Mouse (Mus musculus) 3T3-L1 (cell line): Measurements from ENCODE around the gene Uimc1.

Experiments
- DNase-seq: peaks from one replicate; pipeline ENCODE4 v3.0.0-alpha.2; 2015; ENCODE audit warnings: low read depth, low spot score

Uimc1 gene

GRCm38 (mm10) chr13:55047706-55048105, 52.4 kb downstream of the Uimc1 start:
- no peak for DNase-seq

GRCm38 (mm10) chr13:55040016-55040415, 60.1 kb downstream of the Uimc1 start:
- DNase-seq: no peak

DNA sequence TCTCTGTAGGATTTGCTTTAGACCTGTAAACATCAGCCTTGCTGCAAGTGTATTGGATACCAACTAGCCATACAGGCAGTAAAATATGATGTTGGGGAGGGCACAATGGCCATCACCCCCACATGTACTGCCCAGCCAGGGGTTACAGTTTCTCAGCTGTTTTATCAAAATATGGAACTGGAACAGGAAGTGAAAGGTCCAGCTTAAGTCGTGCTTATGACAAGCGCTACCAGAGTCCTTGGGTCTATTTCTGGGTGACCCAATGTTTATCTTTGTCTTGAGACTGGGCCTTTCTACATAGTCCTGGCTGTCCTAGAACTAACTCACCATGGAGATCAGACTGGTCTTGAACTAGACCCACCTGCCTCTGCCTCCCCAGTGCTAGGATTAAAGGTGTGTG, 75.9 kb downstream of the Uimc1 start:
- no peak for DNase-seq

GRCm38 (mm10) chr13:55022715-55023114, 77.4 kb downstream of the Uimc1 start:
- no peak for DNase-seq

GRCm38 (mm10) chr13:55022256-55022655, 77.8 kb downstream of the Uimc1 start:
- no peak for DNase-seq

GRCm38 (mm10) chr13:55021194-55021779, 78.8 kb downstream of the Uimc1 start, which contains the start of gene Hk3:
Gene Hk3 (minus strand): TSS chr13:55021385.
- DNase-seq: no peak

DNA sequence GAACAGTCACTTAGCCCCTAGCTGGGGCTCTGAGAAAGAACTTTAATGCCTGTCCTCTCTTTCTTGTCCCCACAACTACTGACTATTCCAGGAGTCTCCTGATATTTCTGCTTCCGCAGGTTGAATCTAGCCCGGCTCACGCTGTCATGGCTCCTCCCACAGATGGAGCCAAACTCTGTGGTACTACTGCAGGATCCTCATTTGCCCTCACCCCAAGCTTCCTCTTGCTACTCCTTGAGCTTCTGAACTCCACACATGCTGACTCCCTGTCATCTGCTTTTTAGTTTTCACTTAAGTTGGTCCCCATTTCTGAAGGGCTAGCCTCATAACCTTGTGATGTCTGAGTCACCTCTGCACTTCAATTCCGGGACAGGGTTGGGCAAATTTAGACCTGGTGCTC, 80.0 kb downstream of the Uimc1 start:
- DNase-seq: no peak

DNA sequence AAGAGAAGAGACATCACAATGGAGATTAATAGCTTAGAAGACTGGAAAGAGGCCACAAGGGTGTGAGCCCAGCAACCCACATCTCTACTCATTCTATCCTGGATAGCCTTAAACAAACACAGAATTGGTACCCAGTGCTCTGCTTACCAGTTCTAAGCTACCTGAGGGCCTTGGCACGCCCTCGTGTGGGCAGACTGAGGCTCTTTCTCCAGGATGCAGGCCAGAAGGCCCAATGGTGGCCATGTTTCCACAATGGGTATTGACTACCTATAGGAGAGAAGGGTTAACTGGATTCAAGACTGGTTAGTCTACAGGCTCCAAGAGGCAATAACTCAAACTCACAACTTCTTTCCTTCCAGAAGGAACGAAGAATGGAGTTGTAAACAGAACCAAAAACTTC, 80.9 kb downstream of the Uimc1 start:
- no peak for DNase-seq

DNA sequence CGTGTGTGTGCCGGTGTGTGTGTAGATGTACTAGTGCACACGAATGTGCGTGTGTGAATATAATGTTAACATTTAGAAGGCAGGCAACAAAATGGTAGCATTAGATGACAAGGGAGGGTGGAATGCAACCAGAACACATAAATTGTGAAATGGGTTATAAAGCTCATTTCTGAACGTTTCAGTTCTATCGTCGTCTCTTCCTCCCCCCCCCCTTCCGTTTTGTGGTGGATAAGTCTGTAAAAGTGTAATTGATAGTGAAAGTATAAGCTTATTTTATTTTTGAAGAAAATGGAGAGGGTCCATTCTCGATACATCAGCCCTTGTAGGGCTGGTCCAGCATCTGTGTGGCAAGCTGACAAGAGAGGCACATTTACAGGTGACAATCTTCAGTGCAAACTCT, 81.4 kb downstream of the Uimc1 start:
- no peak for DNase-seq

GRCm38 (mm10) chr13:55017898-55018599, 82.1 kb downstream of the Uimc1 start:
- DNase-seq: no peak

GRCm38 (mm10) chr13:55017154-55017897, 82.8 kb downstream of the Uimc1 start:
- no peak for DNase-seq

DNA sequence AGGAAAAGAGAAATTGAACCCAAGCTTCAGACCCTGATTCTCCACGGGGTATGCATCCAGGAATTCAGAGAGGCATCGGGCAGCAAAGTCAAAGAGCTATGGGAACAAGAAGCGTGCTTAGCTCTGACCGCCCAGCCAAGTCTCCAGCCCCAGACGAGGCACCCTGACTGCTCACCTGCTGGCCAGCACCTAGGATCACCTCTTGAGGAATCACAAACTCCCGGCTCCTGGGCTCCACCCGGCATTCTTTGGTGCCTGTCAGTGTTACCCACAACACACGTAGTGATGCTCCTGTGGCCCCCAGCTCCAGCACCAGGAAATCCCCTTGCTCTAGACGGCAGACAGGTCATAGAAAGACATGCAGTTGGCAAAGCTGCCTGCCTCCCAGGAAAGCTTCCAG, 85.6 kb downstream of the Uimc1 start:
- no peak for DNase-seq

- DNase-seq: no peak
These were observed 86.3 kb downstream of the Uimc1 start for GRCm38 (mm10) chr13:55013702-55014344.

DNA sequence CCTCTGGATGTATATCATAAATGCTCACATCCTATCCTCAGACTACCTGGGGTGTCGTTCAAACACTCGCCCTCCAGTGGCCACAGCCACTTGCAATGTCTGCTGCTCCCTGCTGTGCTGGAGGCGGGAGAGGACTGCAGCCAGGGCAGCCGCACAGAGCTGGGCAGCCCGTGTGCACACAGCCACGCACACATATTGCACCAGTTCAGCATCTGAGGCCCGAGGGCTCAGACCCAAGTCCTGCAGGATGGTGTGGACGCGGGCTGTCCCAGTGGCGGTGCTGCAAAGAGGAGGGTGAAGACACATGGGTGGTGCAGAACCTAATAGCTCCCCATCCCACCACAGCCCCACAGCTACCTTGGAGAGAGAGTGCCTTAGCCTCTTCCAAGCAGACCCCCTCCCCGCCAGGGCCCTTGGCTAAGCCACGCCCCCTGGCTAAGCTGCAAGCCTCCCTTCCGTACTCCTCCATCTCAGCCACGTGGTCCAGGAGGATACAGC, 88.1 kb downstream of the Uimc1 start:
- peak; percentile 20 for DNase-seq

- no peak for DNase-seq
These were observed 89.0 kb downstream of the Uimc1 start for GRCm38 (mm10) chr13:55011103-55011502.

GRCm38 (mm10) chr13:55008589-55008988, 91.5 kb downstream of the Uimc1 start:
- DNase-seq: no peak

DNA sequence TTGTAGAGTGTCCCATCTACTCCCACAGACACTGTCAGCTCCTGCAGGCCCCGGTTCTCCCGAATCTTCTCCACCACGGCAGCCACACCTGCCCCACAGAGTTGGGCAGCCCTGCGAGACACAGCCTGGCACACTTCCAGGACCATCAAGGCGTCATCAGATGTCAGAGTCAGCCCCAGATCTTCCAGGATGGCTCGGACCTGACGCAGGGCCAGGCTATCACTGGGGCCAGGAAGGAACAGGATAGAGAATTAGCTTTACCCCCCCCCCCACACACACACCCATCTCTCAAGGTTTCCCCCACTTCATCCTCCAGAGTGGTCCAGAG, 93.7 kb downstream of the Uimc1 start:
- DNase-seq: no peak

DNA sequence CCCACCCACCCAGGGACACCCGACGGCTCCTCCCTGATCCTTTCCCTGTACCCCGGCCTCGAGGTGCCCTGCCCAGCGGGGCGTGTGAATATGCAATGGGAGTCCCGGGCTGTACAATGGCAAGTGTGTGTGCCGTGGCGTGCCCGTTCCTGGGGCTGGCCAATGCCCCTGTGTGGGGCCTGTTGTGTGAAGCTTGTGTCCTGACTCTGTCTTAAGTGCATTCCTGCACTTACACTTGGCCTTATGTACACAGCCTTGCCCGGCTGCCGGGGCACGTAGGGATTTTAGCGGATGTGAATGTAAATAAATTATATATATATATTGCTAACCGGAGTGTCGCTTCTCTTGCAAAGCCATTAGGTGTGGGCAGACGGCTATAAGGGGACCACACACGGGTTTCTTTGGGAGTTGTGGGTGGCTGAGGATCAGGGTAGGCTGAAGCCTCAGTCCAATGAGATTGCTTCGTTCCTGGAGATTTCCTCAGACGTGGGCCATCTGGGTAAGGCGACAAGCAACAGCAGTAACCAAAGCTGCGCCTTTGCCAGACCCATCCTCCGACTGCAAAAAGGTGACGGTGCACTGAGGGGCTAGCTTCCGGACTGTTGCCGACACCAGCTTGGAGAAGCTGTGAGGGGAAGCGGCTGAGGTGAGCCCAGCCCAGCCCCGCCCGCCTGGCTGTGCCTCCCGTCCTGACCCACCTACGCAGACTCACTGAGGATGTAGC, 94.2 kb downstream of the Uimc1 start:
- no peak for DNase-seq

DNA sequence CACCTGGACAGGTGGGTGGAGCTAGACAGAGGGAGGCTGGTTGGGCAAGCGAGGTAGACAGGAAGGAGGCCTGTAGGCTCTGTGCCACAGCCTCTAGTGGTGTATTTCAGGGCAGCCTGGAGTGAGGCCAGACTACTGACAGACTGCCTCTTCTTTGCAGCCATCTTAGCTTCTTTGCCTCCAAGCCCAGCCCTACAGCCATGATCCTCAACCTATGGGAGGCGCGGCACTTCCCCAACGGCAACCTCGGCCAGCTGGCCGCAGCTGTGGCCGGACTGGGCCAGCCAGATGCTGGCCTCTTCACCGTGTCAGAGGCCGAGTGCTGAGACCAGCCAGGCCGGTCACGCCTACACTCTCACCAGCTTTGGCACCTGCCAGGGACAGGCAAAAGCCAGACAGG, 95.5 kb downstream of the Uimc1 start:
- DNase-seq: no peak

DNA sequence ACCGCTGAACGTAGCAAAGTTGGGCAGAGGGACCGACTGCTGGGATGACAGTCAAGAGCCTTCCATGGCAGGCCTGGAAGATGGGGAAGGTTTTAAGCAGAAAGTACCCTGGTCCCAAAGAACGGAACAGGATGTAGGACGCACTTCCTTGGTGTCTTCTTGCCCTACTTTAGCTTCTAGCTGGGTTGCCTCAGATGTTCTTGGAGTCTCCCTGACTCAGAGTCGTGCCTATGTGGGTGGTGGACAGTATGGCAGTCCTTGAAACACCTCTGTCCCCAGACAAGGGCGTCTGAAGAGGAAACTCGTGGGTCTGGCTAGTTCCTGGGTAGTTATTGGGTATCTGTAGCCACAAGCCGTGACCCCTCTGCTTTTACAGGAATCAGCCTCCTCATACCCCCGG, 98.0 kb downstream of the Uimc1 start:
- DNase-seq: no peak

- DNase-seq: no peak
These were observed 99.7 kb downstream of the Uimc1 start for GRCm38 (mm10) chr13:55000433-55000832.

DNA sequence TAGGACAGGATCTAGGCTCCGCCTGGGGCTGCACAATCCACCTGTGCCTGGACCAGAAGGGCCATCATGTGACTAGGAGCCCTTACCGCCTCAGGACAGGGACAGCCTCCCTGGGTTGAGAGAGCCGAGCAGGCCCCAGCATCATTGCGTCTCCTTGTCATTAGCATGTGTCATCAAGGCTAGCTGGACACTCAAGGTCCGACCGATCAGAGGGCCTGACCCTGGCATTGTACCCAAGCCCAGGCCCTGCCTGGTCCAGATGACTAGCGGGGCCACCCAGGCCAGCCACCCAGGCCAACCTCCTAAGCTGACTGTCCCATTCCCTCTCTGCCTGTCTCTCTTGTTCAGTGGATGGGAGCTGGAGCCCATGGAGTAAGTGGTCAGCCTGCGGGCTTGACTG, 102.5 kb downstream of the Uimc1 start:
- no peak for DNase-seq
